26 mouse cellular contexts compared by ENCODE assay signal in the genomic region with DNA sequence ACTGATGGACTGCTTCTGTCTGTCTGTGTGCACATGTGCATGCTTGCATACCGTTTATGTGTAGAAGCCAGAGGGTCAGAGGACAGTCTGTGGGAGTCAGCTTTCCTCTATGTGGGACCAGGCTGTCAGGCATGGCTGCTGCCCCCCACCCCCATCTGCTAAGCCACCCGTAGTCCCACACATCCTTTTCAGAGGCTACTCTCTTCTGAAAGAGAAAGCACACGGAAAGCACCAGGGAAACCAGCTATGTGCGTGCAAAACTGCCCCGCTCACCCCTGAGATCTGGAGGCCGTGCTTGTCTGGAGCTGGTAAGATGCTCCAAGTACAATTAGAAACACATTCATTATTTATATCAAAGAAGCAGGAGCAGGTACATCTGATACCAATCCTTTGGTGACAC. TPM values are rescaled to one million over a fixed set of nuclear protein-coding genes. Genes with fewer than 3 reads are reported as not detected.
DNase-seq lines count a peak whose midpoint lies in the region; ATAC-seq and TF ChIP-seq lines count a peak whose summit lies in the region.
"Had no signal": no experiment of that assay in that cellular context is flagged by ENCODE, and none has a peak within 500 bp of the region (broad histone marks: within the 10 kb centered on the region; RNA-seq: fewer than 3 reads in every experiment).

No protein-coding gene starts in this region.

- no peak for DNase-seq in embryonic facial prominence, embryonic 10.5 days (ENCODE audit: low spot score)
- no peak for DNase-seq in hindbrain, embryonic 10.5 days (ENCODE audit: low spot score)
- DNase-seq in spleen, adult 2 months (ENCODE audit: low read depth in 1 of 2, low spot score in 2 of 2), result no peak
- no peak for DNase-seq in spleen, postnatal 14 days (ENCODE audit: low spot score in 2 of 2)
- DNase-seq in splenic B cell, adult 2 months (ENCODE audit: low read depth, low spot score), result peak; percentile 39
- no peak for DNase-seq in ovary, adult 18-20 months (ENCODE audit: low spot score)
- DNase-seq: adrenal gland, adult 2 months; adrenal gland, postnatal 10 days; adrenal gland, postnatal 25 days; cerebellum, adult 11 months; cerebellum, adult 18-20 months; cerebellum, adult 8-10 months; cerebellum, adult 9-11 months; cerebellum, postnatal 14 days; cerebellum, postnatal 36 days; embryo, embryonic 11 days; forebrain, postnatal 0 days had no signal

- peaks cover 13% of the 10 kb centered on the region for H3K4me1 ChIP-seq in embryonic facial prominence, embryonic 12.5 days
- peaks cover 42% of the 10 kb centered on the region for H3K4me1 ChIP-seq in embryonic facial prominence, embryonic 10.5 days
- H3K4me1 ChIP-seq in hindbrain, embryonic 13.5 days (replicated peaks), result peaks cover 15% of the 10 kb centered on the region
- peaks cover 42% of the 10 kb centered on the region for H3K4me1 ChIP-seq in hindbrain, embryonic 10.5 days (replicated peaks)
- peaks cover 26% of the 10 kb centered on the region; the same call in 1 of the 2 replicates for H3K4me1 ChIP-seq in spleen, adult 2 months (ENCODE audit: control insufficient read depth, insufficient read depth, insufficient read length)

- H3K4me2 ChIP-seq in embryonic facial prominence, embryonic 12.5 days (replicated peaks), result no peak overlapping the region
- H3K4me2 ChIP-seq in hindbrain, embryonic 13.5 days, result no peak overlapping the region
- H3K4me2 ChIP-seq: embryonic facial prominence, embryonic 13.5 days; embryonic facial prominence, embryonic 15.5 days; forebrain, embryonic 12.5 days had no signal

- H3K4me3 ChIP-seq in embryonic facial prominence, embryonic 12.5 days, result no peak overlapping the region
- no peak overlapping the region for H3K4me3 ChIP-seq in embryonic facial prominence, embryonic 10.5 days
- H3K4me3 ChIP-seq in hindbrain, embryonic 13.5 days, result no peak overlapping the region
- H3K4me3 ChIP-seq in hindbrain, embryonic 10.5 days, result no peak overlapping the region
- H3K4me3 ChIP-seq in spleen, adult 2 months (ENCODE audit: extremely low read depth, insufficient read depth, insufficient read length), result no peak overlapping the region
- H3K4me3 ChIP-seq: embryonic facial prominence, embryonic 13.5 days; embryonic facial prominence, embryonic 15.5 days; erythroblast, embryonic 14.5 days; forebrain, embryonic 10.5 days; forebrain, embryonic 12.5 days had no signal

- ATAC-seq in embryonic facial prominence, embryonic 12.5 days (ENCODE audit: insufficient number of reproducible peaks, insufficient read depth, low FRiP score, low TSS enrichment), result no peak
- no peak for ATAC-seq in hindbrain, embryonic 13.5 days (ENCODE audit: low FRiP score)
- ATAC-seq: CD4-positive, CD25-positive, alpha-beta regulatory T cell, adult 4 months; forebrain, embryonic 14.5 days; forebrain, postnatal 0 days had no signal

- H3K9me3 ChIP-seq in embryonic facial prominence, embryonic 12.5 days, result no peaks in the 10 kb centered on the region
- H3K9me3 ChIP-seq in embryonic facial prominence, embryonic 10.5 days, result no peaks in the 10 kb centered on the region
- no peaks in the 10 kb centered on the region for H3K9me3 ChIP-seq in hindbrain, embryonic 13.5 days
- no peaks in the 10 kb centered on the region for H3K9me3 ChIP-seq in hindbrain, embryonic 10.5 days
- H3K9me3 ChIP-seq: embryonic facial prominence, embryonic 13.5 days; embryonic facial prominence, embryonic 15.5 days; forebrain, embryonic 10.5 days; forebrain, embryonic 12.5 days had no signal

- no peaks in the 10 kb centered on the region for H3K36me3 ChIP-seq in embryonic facial prominence, embryonic 12.5 days
- no peaks in the 10 kb centered on the region; the same call in 1 of the 2 replicates for H3K36me3 ChIP-seq in embryonic facial prominence, embryonic 10.5 days (replicated peaks)
- no peaks in the 10 kb centered on the region for H3K36me3 ChIP-seq in hindbrain, embryonic 13.5 days
- no peaks in the 10 kb centered on the region for H3K36me3 ChIP-seq in hindbrain, embryonic 10.5 days
- H3K36me3 ChIP-seq in spleen, adult 2 months (ENCODE audit: control insufficient read depth, insufficient read depth, low read length), result peaks cover 2% of the 10 kb centered on the region; the same call in 1 of the 2 replicates
- H3K36me3 ChIP-seq in splenic B cell, adult 2 months (ENCODE audit: control insufficient read depth, insufficient read depth, low read length, poor library complexity, severe bottlenecking), result no peaks in the 10 kb centered on the region
- H3K36me3 ChIP-seq: embryonic facial prominence, embryonic 13.5 days; embryonic facial prominence, embryonic 15.5 days; forebrain, embryonic 12.5 days had no signal

- WGBS in embryonic facial prominence, embryonic 12.5 days, result 59% methylated on average over 6 of the region's 6 CpGs
- WGBS in embryonic facial prominence, embryonic 10.5 days, result 82% methylated on average over 6 of the region's 6 CpGs
- 75% methylated on average over 6 of the region's 6 CpGs for WGBS in hindbrain, embryonic 13.5 days
- 82% methylated on average over 6 of the region's 6 CpGs for WGBS in hindbrain, embryonic 10.5 days
- 51% methylated on average over 6 of the region's 6 CpGs for WGBS in spleen, adult 2 months

- H3K27ac ChIP-seq in embryonic facial prominence, embryonic 12.5 days, result 0 out of 2 replicates have a peak overlapping the region, but pooled peaks have one; percentile 2
- H3K27ac ChIP-seq in embryonic facial prominence, embryonic 10.5 days (replicated peaks), result no peak overlapping the region
- no peak overlapping the region for H3K27ac ChIP-seq in hindbrain, embryonic 13.5 days
- H3K27ac ChIP-seq in hindbrain, embryonic 10.5 days, result no peak overlapping the region
- 0 out of 2 replicates have a peak overlapping the region, but pooled peaks have one; percentile 8 for H3K27ac ChIP-seq in spleen, adult 2 months (ENCODE audit: insufficient read depth, low read length)
- H3K27ac ChIP-seq: forebrain, embryonic 12.5 days had no signal

- TF ChIP-seq CTCF in spleen, adult 2 months (IDR thresholded peaks at IDR 0.05; ENCODE audit: extremely low read depth, insufficient read depth, insufficient read length, insufficient replicate concordance), result no peak

- TF ChIP-seq POLR2A in spleen, adult 2 months (IDR thresholded peaks at IDR 0.05; ENCODE audit: low read depth, low read length), result no peak

- H3K27me3 ChIP-seq in embryonic facial prominence, embryonic 12.5 days, result no peaks in the 10 kb centered on the region
- no peaks in the 10 kb centered on the region for H3K27me3 ChIP-seq in embryonic facial prominence, embryonic 10.5 days (replicated peaks; ENCODE audit: low read depth, poor library complexity, severe bottlenecking)
- H3K27me3 ChIP-seq in hindbrain, embryonic 13.5 days, result no peaks in the 10 kb centered on the region
- H3K27me3 ChIP-seq in hindbrain, embryonic 10.5 days (ENCODE audit: insufficient read depth, poor library complexity, severe bottlenecking), result no peaks in the 10 kb centered on the region
- no peaks in the 10 kb centered on the region for H3K27me3 ChIP-seq in spleen, adult 2 months (ENCODE audit: control insufficient read depth, insufficient read depth, low read length)
- no peaks in the 10 kb centered on the region for H3K27me3 ChIP-seq in splenic B cell, adult 2 months (ENCODE audit: control insufficient read depth, insufficient read depth, low read length, poor library complexity, severe bottlenecking)
- H3K27me3 ChIP-seq: embryonic facial prominence, embryonic 13.5 days; embryonic facial prominence, embryonic 15.5 days; forebrain, embryonic 12.5 days had no signal

- no peak overlapping the region for H3K9ac ChIP-seq in embryonic facial prominence, embryonic 12.5 days
- peak overlapping the region; percentile 13; the same call in 1 of the 2 replicates for H3K9ac ChIP-seq in hindbrain, embryonic 13.5 days
- H3K9ac ChIP-seq: embryonic facial prominence, embryonic 13.5 days; embryonic facial prominence, embryonic 15.5 days; forebrain, embryonic 12.5 days; forebrain, postnatal 0 days had no signal

RNA-seq across cellular contexts. Expression of a gene that starts 41.7 kb away (rescaled TPM):
- polyA plus RNA-seq in embryonic facial prominence, embryonic 12.5 days (2016; fragmentation: Nextera tagmentation; extraction: Ambion mirVana), result 3.9 and 5.0 TPM in 2 replicates
- 1.0 and 1.5 TPM in 2 replicates for polyA plus RNA-seq in embryonic facial prominence, embryonic 10.5 days (2016; fragmentation: Nextera tagmentation; extraction: Ambion mirVana)
- polyA plus RNA-seq in hindbrain, embryonic 13.5 days (2015; fragmentation: Nextera tagmentation; extraction: Ambion mirVana), result 3.1 and 3.5 TPM in 2 replicates
- 2.7 and 5.2 TPM in 2 replicates for polyA plus RNA-seq in hindbrain, embryonic 10.5 days (2016; fragmentation: Nextera tagmentation; extraction: Ambion mirVana)
- polyA plus RNA-seq in spleen, adult 2 months (2012; rRNA removed), result 14.5 and 25.0 TPM in 2 replicates

Comparison
In these comparisons a context has a peak if more than half of its experiments do, and no peak if none do; other contexts are left out.
1. H3K27ac ChIP-seq: peak in embryonic facial prominence, embryonic 12.5 days (single experiment) and spleen, adult 2 months (single experiment); none in embryonic facial prominence, embryonic 10.5 days (single experiment), hindbrain, embryonic 13.5 days (single experiment) and hindbrain, embryonic 10.5 days (single experiment).